Mouse (Mus musculus): ENCODE data around the gene Bdnf. TPM values are rescaled to one million over a fixed set of nuclear protein-coding genes. Genes with fewer than 3 reads are reported as not detected.

Bdnf gene
- polyA plus RNA-seq (2017; shearing (Covaris generic)), result not detected

DNA sequence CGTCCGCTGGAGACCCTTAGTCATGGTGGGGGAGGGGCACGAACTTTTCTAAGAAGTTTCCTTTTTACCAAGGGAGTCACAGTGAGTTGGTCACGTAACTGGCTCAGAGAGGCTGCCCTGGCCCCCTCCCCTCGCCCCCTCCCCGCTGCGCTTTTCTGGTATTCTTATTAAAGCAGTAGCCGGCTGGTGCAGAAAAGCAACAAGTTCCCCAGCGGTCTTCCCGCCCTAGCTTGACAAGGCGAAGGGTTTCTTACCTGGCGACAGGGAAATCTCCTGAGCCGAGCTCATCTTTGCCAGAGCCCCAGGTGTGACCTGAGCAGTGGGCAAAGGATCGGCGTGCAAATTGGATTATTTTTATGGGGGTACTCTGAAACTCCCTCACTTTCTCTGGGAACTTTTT lies at the start of gene Bdnf:
Gene Bdnf, plus strand, starts transcription at position 169 of the 400 bp plus-strand sequence.

Other genes starting within 250 kb of the Bdnf start
- 75.3 TPM for gene Lin7c, start 216.2 kb downstream of the Bdnf start, polyA plus RNA-seq (2017; shearing (Covaris generic))
- gene Lgr4, start 242.9 kb downstream of the Bdnf start, polyA plus RNA-seq (2017; shearing (Covaris generic)), result 0.27 TPM